Mouse (Mus musculus): ENCODE data around the gene Tnk1.

DNA sequence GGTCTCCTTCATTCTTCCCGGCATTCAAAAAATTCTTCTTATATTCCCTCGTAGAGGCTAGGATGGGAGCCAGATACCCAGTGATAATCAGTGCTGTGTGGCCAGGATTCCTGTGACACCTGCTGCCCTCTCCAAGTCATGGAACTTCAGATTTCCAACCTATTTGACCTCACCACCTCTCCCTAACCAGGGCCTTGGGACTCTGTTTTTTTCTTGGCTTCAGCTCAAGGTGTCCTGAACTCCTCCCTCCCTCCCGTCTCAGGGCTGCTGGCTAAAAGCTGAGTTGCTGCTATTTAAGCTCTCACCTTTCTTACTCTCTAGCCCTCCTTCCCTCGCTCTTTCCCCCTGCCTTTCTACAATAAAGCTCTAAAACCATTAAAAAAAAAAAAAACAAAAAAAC lies 41.3 kb upstream of the Tnk1 start:
- no peak for TF ChIP-seq CTCF (IDR thresholded peaks at IDR 0.05)
- TF ChIP-seq EP300 (IDR thresholded peaks at IDR 0.05): no peak

All from lung, postnatal 0 days (tissue).